Mouse (Mus musculus) spleen, adult 12 weeks (tissue): ENCODE measurements around the gene Irf4.

Source experiments
- DNase-seq: peaks from one replicate; pipeline ENCODE4 v3.0.0; 2022; ENCODE audit warnings: low spot score

The Irf4 gene

GRCm38 (mm10) chr13:30762224-30762623, 13.2 kb downstream of the Irf4 start:
- no peak for DNase-seq

DNA sequence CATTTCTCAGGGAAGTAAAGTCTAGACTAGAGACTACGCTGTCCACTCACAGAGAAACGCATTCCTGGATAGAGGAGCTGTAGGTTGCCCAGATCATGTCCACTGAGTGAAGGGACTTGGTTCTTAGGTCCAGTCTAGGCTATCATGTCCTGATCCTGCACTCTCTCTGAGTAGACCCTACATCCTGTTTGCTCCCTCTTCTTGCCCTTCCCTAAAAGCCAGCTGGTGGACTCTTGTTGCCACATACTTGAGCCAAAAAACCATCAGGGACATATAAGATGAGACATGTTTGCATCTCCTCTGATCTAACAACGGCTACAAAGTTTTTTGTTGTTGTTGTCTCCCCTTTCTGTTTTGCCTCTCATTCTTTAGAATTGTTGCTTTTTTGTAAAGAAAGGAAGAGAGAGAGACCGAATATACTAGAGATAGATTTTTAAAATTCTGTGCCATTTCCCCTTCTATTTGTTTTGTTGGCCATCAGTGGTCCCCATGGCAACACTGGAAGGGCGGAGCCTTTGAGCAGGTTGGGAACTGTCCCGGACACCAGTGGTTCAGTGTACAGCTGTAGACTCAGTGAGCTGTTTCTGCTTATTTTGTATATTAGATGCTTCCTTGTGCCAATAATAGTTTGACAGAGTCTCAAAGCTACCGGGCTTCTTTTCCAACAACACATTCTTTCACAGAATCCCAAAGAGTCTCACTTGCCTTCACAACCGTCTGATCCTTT, 15.2 kb downstream of the Irf4 start:
- DNase-seq: no peak

GRCm38 (mm10) chr13:30765906-30766305, 16.9 kb downstream of the Irf4 start:
- no peak for DNase-seq

DNA sequence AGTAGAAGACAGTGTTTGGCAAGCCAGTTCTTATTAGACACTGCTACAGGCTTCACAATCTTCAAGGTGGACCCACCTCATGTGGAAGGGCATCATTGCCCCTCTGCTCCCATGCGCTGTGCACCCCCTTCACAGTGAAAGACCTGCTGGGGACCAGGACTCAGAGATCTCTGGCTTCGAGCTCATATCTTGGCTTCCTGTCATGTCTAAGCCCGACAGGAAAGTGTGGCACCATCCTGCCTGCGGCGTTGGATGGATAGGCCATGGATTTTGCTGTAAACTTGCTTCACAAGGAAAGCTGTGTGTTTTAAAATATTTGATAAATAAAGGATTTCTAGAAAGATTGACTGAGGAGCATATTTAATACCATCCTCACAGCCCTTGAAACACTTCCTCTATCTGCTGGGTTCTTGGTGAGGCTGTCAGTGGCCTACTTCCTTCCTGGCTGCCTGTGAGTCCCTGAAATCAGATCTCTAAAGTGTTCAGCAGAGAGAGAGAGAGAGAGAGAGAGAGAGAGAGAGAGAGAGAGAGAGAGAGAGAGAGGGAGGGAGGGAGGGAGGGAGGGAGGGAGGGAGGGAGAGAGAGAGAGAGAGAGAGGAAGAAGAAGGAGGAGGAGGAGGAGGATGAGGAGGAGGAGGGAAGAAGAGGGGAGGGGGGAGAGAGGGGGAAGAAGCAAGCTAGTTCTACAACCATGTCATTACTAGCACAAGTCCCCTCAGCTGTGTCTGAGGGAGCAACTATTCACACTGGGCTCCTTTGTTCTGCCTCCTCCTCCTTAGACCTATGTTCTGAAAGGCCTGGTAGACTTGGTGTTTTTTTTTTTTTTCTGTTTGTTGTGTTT, 17.8 kb downstream of the Irf4 start:
- DNase-seq: no peak

GRCm38 (mm10) chr13:30767477-30768127, 18.6 kb downstream of the Irf4 start:
- DNase-seq: no peak

DNA sequence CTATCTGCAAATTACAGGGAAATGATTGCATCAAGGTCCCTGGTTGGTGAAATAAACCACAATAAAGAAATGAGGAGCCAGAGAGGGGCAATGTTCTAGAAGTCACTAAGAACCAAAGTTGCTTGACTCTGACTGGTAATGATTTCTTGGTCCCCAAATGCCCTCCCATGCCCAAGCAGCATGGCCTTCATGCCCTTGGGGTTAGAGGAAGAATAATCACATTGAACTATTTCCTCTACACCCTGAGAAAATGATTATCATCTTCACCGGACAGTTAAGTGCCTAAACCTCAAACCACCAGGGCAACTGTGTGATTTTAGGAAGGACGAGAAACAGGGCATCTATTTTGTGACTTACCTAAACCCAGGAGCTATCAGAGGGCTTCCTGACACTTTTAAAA, 27.0 kb downstream of the Irf4 start:
- DNase-seq: no peak

DNA sequence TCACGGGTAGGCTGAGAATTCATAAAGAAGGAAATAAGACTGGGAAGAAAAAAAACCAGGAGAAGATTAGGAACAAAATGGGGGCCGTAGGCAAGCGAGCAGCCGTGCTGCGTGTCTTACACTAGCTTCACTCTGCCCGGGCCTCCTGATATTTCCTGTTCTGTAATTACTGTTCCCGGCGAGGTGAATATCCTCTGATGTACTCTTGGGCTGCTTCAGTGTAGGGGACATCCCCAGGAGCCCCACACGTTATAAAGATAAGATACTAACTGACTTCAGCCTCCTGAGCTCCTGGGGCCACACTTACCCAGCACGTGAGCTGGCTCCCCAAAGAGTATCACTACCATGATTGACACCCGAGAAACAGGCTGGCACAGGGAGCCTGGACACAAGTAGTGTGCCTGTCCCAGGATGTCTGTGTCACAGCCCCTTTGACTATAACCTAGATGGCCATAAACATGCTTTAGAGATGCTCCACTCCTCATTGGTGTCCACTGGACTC, 28.7 kb downstream of the Irf4 start:
- DNase-seq: no peak

DNA sequence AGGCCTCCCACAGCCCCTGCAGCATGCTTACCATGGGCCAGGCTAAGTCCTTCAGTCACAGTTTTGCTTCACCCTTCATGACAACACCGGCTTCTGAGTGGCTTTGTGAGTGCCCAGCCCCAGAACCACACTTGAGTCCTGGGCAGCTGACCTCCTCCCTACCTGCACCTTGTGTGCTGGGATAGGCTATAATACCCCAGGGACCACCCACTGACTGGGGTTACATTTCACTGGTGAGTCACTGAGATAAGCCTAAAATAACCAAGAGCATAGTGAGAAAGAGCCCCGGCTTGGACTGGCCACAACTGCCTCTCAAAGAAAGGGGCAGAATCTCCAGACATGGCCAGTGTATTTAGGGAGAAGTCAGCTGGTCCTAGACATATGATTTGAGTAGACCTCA, 32.9 kb downstream of the Irf4 start:
- no peak for DNase-seq

GRCm38 (mm10) chr13:30782419-30782818, 33.4 kb downstream of the Irf4 start:
- no peak for DNase-seq

- no peak for DNase-seq
Observed at GRCm38 (mm10) chr13:30785423-30786040, 36.5 kb downstream of the Irf4 start.

DNA sequence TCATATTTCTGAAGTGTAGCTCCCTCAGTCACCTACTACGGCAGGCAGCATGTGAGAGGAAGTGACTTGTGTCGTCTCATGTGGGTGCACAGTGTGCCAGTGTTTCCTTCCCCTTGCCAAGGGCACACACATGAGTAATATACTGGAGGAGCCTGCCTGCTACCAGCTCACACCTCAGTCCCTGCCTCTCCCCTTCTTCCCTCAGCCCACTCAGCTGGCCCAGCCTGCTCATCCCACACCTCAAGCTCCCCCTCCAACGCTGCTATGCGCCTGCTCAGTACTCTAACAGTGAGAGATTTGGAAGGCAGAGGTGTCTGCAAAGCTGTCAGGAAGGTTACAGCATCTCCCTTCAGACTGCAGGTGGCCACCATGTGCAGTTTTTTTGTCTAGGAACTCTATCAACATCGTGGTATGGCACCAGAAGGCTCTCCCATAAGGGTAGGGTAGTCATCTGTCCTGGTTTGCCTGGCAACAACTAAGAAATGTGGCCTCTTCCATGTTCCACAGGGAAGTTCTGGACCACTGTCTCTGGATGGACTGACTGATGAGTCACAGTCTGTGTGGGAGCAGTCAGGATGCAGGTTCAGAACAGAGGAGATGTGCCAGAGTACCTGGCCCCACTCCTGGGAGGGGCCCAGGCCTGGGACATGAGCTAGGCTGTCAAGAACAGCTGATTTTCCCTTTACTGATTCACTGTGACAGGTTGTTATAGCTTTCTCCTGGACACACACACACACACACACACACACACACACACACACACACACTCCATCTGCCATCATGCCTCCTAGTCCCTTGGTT, 37.4 kb downstream of the Irf4 start:
- DNase-seq: peak; percentile 58

- DNase-seq: no peak
Observed at GRCm38 (mm10) chr13:30787036-30787320, 38.0 kb downstream of the Irf4 start.

- no peak for DNase-seq
Observed at GRCm38 (mm10) chr13:30787556-30787955, 38.5 kb downstream of the Irf4 start.

GRCm38 (mm10) chr13:30787960-30788359, 38.9 kb downstream of the Irf4 start:
- DNase-seq: no peak

DNA sequence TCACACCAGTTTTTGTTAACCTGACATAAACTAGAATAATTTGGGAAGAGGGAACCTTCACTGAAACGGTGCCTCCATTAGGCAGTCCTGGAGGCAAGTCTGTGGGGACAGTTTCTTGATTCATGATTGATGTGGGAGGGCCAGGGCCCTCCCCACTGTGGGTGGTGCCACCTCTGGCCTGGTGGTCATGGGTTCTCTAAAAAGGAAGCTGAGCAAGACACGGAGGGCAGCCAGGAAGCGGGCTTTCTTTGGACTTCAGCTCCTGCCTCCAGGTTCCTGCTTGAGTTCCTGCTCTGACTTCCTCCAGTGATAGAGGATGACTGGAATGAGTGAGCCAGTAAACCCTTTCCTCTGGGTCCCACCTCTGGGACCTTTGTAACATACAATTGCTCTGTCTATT, 39.4 kb downstream of the Irf4 start:
- DNase-seq: no peak

GRCm38 (mm10) chr13:30790016-30790415, 41.0 kb downstream of the Irf4 start:
- no peak for DNase-seq

DNA sequence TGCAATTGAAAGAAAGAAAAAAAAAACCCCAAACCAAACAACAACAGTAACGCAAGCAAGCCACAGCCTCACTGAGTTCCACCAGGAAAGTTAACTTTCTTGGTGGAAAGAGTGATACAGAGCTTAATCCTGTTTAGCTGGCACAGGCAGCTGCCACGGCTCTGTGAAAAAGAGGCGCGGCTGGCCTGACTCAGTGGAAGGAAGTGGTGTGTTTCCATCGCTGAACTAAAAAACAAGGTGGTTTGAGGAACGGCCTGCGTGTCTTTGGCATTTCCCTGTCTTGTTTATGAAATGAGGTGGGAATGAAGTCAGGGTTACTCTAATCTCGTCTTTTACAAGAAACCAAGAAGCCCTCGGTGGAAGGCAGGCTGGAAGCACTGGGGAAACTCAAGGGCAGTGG, 43.3 kb downstream of the Irf4 start:
- DNase-seq: peak; percentile 33

DNA sequence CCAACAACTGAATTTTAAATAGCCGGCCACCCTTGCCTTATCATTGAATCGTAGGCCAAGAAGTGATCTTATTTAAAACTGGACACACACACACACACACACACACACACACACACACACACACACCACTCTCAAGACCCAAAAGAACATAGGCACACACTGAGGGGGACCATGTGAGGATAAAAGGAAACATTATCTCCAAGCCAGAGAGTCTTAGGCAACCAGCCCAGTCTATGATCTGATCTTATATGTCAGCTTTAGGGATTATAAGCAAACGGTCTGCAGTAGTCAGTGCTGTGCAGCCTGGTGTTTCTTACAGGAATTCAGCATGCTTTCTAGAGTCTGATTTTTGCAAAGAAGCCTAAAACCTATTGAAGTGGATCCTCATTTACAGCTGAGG, 43.7 kb downstream of the Irf4 start:
- no peak for DNase-seq

DNA sequence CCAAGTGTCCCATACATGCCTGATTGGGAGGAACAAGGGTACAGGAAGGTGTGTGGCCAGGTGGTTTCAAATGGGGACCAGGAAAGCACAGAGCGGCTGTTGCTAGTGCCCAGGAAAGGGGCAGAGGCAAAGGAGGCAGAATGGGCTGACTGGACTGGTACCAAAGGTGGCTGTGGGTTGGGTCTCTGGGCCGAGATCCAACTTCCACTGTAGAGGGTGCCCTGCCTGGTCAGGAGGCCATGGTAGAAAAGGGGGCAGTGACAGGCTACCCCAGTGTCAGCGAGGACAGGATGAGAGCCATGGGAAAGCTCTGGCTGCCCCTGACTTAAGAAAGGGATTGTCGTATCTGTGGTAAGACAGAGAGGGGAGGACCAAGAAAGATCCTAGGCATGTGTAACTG, 44.2 kb downstream of the Irf4 start:
- no peak for DNase-seq

- DNase-seq: no peak
Observed at GRCm38 (mm10) chr13:30793616-30794015, 44.6 kb downstream of the Irf4 start.

DNA sequence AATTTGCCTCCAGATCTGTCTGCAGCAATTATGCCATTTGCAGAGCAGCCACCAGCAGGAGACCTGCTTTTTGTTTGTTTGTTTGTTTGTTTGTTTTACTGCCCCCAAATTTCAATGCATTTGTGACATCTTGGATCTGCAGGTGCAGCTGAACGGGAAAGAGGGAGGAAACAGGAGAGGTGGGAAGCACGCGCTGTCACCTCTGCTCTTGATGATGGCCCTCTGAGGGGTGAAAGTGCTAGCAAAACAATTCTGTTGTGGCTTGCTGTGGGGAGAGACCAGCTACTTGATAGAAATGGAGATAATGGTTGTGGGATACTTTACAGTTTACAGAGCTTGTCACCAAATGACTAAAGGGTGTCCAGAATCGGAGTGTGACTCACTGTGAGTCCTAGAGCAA, 46.9 kb downstream of the Irf4 start:
- DNase-seq: no peak

- no peak for DNase-seq
Observed at GRCm38 (mm10) chr13:30801886-30802285, 52.9 kb downstream of the Irf4 start.
